Mouse (Mus musculus): Measurements from ENCODE around the gene Ppp1r2. TPM values are rescaled to one million over a fixed set of nuclear protein-coding genes. Genes with fewer than 3 reads are reported as not detected.

Ppp1r2 gene
- polyA plus RNA-seq, 1 experiment from 2014 or later = 96.7 TPM

DNA sequence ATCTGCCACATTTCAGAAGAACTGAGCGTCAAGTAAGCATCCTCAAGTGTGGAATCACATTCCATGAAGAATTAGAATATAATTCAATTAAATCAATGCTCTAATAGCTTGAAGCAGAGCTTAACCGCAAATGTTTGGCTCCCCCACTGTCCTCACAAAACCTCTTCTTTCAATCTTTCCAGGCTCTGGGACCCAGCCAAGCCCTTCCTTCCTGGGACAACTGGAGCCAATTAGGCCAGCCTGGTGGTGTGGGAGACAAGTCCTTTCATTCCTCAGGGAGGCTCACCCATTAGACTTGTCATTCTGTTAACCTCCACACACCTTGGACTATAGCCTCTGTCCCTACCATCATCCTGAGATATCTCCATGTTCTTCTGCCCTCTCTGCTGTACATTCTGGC, 6.9 kb upstream of the Ppp1r2 start:
- WGBS = 94% methylated on average over 2 of the region's 2 CpGs
- Histone ChIP-seq H3K4me3 (no peak overlapping the region), H3K36me3 (no peaks in the 10 kb centered on the region), H3K4me1 (no peaks in the 10 kb centered on the region), H3K27me3 (ENCODE audit: low read depth, poor library complexity, severe bottlenecking) (no peaks in the 10 kb centered on the region), H3K9me3 (replicated peaks) (no peaks in the 10 kb centered on the region), H3K27ac (replicated peaks) (no peak overlapping the region)
- no peak for DNase-seq (ENCODE audit: low spot score)

DNA sequence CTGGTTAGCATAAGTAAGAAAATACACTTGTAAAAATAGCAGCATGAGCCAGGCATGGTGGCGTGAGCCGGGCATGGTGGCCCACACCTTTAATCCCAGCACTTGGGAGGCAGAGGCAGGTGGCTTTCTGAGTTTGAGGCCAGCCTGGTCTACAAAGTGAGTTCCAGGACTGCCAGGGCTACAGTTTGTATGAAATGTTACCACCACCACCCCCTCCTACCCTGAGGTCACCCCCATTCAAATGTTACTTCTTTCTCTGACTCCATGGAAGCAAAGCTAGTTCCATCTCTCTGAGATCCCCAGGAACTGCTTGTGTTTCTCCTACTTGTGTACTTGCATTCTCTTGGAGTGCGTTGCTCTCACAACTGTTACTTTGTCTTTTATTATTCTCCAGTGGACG, 5.1 kb upstream of the Ppp1r2 start:
- no peak for DNase-seq (ENCODE audit: low spot score)
- Histone ChIP-seq H3K9me3 (replicated peaks) (no peaks in the 10 kb centered on the region), H3K4me1 (peaks cover 4% of the 10 kb centered on the region; the same call in 1 of the 2 replicates), H3K27me3 (ENCODE audit: low read depth, poor library complexity, severe bottlenecking) (no peaks in the 10 kb centered on the region), H3K36me3 (no peaks in the 10 kb centered on the region), H3K4me3 (no peak overlapping the region), H3K27ac (replicated peaks) (no peak overlapping the region)
- WGBS = 90% methylated on average over 4 of the region's 4 CpGs

DNA sequence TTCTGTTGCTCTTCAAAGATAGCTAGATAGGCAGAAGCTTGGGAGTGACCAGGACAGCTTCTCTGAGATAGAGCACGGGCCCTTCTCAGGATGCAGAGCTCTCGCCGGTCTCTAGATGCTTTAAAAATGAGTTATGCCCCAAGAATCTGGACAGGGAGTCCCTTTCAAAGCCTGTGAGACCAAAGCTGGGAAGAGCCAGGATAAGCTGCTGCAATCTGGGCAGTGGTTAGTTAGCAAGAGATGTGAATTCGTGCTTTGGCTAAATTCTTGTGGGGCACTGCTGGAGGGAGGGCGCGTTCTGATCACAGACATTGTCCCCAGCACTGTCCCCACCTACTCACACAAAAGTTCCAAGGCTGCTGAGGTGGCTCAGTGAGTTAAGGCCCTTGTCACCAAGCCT, 3.5 kb upstream of the Ppp1r2 start:
- Histone ChIP-seq H3K27ac (replicated peaks) (no peak overlapping the region), H3K27me3 (ENCODE audit: low read depth, poor library complexity, severe bottlenecking) (no peaks in the 10 kb centered on the region), H3K4me3 (no peak overlapping the region), H3K4me1 (peaks cover 10% of the 10 kb centered on the region), H3K36me3 (no peaks in the 10 kb centered on the region), H3K9me3 (replicated peaks) (no peaks in the 10 kb centered on the region)
- WGBS = 77% methylated on average over 6 of the region's 6 CpGs
- DNase-seq (ENCODE audit: low spot score) = no peak

DNA sequence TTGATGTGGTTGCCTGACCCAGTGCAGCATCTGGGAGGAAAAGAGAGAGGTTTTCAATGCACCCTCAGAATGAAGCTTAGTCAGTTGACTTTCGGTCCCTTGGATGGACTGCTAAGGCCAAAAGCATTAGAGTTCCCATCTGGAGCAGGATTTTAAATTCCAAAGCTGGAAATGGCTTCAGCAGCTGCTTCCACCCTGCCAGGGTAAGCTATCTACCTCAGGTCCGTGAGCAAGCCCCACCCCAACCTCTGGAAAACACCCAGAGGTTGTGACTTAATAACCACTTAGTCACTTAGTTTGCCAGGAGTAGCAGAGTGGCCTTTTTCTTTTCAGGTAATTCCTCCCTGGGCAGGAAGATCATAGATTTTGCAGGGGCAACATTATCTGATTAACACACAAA, 3.0 kb upstream of the Ppp1r2 start:
- no peak for DNase-seq (ENCODE audit: low spot score)
- H3K27ac ChIP-seq (replicated peaks) = no peak overlapping the region
- 67% methylated on average over 2 of the region's 2 CpGs for WGBS
- H3K4me1 ChIP-seq = peaks cover 15% of the 10 kb centered on the region
- H3K27me3 ChIP-seq (ENCODE audit: low read depth, poor library complexity, severe bottlenecking) = no peaks in the 10 kb centered on the region
- H3K4me3 ChIP-seq = no peak overlapping the region
- no peaks in the 10 kb centered on the region for H3K36me3 ChIP-seq
- no peaks in the 10 kb centered on the region for H3K9me3 ChIP-seq (replicated peaks)

DNA sequence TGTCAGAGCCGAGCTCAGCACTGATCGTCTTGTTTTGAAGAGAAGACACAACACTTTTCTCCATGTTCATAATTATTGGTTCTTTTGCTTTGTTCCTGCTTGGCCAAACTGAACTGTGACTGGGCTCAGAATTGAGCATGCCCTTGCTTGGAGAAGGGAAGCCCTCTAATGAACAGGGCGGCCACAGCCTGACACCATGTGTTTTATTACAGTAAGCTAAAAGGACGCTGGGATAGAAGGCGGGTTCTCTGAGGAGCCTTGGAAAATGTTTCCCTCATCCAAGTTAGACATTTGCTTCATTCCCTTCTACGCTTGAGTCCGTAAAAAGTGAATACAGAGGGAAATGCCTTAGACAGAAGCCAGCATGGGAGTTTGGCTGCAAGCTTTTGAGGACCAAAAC, 1.9 kb upstream of the Ppp1r2 start:
- no peaks in the 10 kb centered on the region for H3K27me3 ChIP-seq (ENCODE audit: low read depth, poor library complexity, severe bottlenecking)
- 91% methylated on average over 7 of the region's 7 CpGs for WGBS

DNA sequence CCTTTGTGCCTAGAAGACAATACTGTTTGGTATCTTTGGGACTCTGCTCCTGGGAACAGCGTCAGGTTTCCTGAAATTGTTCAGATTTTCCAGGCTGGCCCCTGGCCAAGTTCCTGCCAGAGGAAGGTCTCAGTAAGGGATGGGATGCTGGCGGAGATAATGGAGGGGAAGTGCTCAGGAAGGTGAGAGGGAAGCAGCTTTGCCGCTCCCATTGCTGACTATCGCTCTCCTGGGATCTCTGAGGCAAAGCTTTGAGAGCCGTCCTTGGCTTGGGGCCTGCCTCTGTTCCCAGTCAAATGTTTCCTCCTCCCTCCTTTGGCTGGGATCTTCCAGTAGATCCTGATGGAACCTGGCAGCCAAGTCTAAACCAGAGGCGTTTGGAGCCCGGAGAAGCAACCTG, 1.5 kb upstream of the Ppp1r2 start:
- Histone ChIP-seq H3K9me3 (replicated peaks) (no peaks in the 10 kb centered on the region), H3K4me1 (peaks cover 25% of the 10 kb centered on the region), H3K4me3 (no peak overlapping the region), H3K36me3 (peaks cover 13% of the 10 kb centered on the region), H3K27me3 (ENCODE audit: low read depth, poor library complexity, severe bottlenecking) (no peaks in the 10 kb centered on the region), H3K27ac (replicated peaks) (no peak overlapping the region)
- WGBS = 74% methylated on average over 7 of the region's 7 CpGs
- DNase-seq (ENCODE audit: low spot score) = no peak

More for the DNA sequence above, 1.9 kb upstream of the Ppp1r2 start:
- Histone ChIP-seq H3K9me3 (replicated peaks) (no peaks in the 10 kb centered on the region), H3K4me1 (peaks cover 25% of the 10 kb centered on the region), H3K36me3 (peaks cover 9% of the 10 kb centered on the region), H3K4me3 (no peak overlapping the region), H3K27ac (replicated peaks) (no peak overlapping the region)
- no peak for DNase-seq (ENCODE audit: low spot score)

DNA sequence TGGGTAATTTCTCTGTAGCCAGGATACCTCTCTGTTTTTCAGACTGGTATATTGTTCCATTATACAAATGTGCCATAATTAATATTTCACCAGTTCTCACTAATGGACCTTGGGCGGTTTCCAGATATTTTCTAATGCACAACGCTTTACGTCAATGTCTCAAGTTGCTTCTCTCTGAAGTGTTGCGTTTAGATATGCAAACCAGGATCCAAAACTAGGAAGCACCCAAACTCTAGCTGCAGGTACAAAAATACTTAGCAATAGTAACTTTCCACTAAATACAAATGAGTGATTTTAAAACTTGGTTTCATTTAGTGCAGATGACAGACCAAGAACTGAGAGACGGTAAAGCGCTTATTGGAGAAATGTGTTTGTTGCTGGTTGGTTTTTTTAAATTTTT, 993 bp downstream of the Ppp1r2 start:
- peaks cover 25% of the 10 kb centered on the region for H3K4me1 ChIP-seq
- no peaks in the 10 kb centered on the region for H3K27me3 ChIP-seq (ENCODE audit: low read depth, poor library complexity, severe bottlenecking)
- peak overlapping the region; percentile 97 for H3K27ac ChIP-seq (replicated peaks)
- DNase-seq (ENCODE audit: low spot score) = no peak
- no peaks in the 10 kb centered on the region for H3K9me3 ChIP-seq (replicated peaks)
- WGBS = 15% methylated on average over 6 of the region's 6 CpGs
- H3K36me3 ChIP-seq = peaks cover 25% of the 10 kb centered on the region
- H3K4me3 ChIP-seq = peak overlapping the region; percentile 91

DNA sequence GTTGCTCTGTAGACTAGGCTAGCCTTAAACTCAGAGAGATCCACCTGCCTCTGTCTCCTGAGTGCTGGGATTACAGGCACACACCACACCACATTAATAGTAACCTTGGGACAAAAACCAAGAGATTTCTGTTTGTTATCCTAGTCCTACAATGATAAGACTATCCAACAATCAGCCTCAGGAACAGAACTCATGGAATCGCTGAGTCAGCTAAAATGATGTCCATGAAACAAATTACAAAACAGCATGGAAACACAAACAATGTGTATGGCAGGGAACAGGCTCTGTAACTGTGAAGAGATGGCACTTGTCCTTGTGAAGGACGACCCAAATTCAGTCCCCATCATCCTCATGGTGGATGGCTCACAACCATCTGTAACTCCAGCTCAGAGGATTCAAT, 8.4 kb downstream of the Ppp1r2 start:
- DNase-seq (ENCODE audit: low spot score) = no peak
- no peak overlapping the region for H3K4me3 ChIP-seq
- H3K4me1 ChIP-seq = no peaks in the 10 kb centered on the region
- WGBS = 87% methylated on average over 2 of the region's 2 CpGs
- H3K9me3 ChIP-seq (replicated peaks) = no peaks in the 10 kb centered on the region
- H3K27ac ChIP-seq (replicated peaks) = no peak overlapping the region
- peaks cover 69% of the 10 kb centered on the region for H3K36me3 ChIP-seq
- no peaks in the 10 kb centered on the region for H3K27me3 ChIP-seq (ENCODE audit: low read depth, poor library complexity, severe bottlenecking)

DNA sequence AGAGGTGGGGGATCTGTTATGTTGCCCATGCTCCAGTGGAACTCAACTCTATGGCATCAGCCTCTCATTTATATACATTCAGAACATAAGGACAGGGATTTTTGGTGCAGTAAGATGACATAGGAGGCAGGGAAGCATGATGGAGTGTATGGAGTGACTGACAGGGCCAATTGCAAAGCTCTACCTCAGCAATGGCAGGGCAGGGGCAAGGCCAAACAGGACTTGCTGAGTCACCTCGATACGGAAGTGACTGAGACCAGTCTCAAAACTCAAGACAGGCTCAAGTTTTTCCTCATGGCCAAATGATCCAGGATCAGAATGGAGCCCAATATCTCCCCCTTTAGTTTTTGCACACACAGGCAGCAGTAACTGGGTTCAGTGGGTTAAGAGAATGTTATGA, 18.9 kb downstream of the Ppp1r2 start:
- no peak for DNase-seq (ENCODE audit: low spot score)
- Histone ChIP-seq H3K4me3 (no peak overlapping the region), H3K27ac (replicated peaks) (no peak overlapping the region), H3K4me1 (no peaks in the 10 kb centered on the region), H3K27me3 (ENCODE audit: low read depth, poor library complexity, severe bottlenecking) (no peaks in the 10 kb centered on the region), H3K9me3 (replicated peaks) (no peaks in the 10 kb centered on the region), H3K36me3 (peaks cover 81% of the 10 kb centered on the region)
- WGBS = 87% methylated on average over 2 of the region's 2 CpGs

DNA sequence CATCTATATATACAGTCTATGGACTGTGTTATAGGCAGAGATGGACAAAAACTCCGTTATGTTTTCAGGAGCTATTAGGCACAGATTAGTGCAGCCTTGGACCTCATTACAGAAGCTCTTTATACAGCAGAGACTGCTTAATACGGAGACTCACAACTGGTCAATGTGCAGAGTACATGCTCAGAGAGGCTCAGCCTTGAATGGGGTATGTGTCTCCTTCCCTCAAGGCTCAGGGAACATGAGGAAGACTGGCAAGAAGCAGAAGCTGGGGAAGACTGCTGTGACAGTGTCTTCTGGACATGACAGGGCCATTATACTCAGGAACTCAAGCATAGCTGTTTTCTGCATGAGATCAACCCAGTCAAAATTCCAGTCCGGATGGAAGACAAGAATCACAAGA, 19.4 kb downstream of the Ppp1r2 start:
- no peaks in the 10 kb centered on the region for H3K27me3 ChIP-seq (ENCODE audit: low read depth, poor library complexity, severe bottlenecking)
- H3K9me3 ChIP-seq (replicated peaks) = no peaks in the 10 kb centered on the region
- H3K4me3 ChIP-seq = no peak overlapping the region
- 83% methylated on average over 3 of the region's 3 CpGs for WGBS
- H3K27ac ChIP-seq (replicated peaks) = no peak overlapping the region
- no peaks in the 10 kb centered on the region for H3K4me1 ChIP-seq
- H3K36me3 ChIP-seq = peaks cover 77% of the 10 kb centered on the region
- DNase-seq (ENCODE audit: low spot score) = no peak

DNA sequence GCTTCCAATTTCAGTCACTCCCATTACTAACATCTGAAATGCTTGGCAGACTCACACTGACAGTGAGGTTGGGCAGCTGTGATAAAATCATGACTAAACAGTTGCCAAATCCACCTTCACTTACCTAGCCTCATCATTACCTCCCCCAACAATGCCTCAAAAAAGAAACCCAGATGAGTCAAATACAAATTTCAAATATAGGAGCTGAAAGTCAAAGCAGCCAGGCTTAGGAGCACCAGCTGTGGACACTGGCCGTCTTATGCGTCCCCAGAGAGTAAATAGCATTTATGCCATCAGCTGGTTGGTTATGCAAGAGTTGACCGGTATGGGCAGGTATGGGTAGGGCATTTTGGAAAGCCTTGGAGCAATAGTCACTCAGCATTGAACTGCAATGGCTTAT, 25.7 kb downstream of the Ppp1r2 start:
- WGBS = 85% methylated on average over 3 of the region's 3 CpGs
- DNase-seq (ENCODE audit: low spot score) = no peak
- H3K4me1 ChIP-seq = no peaks in the 10 kb centered on the region
- no peaks in the 10 kb centered on the region for H3K9me3 ChIP-seq (replicated peaks)
- peaks cover 14% of the 10 kb centered on the region for H3K36me3 ChIP-seq
- H3K27me3 ChIP-seq (ENCODE audit: low read depth, poor library complexity, severe bottlenecking) = no peaks in the 10 kb centered on the region
- H3K27ac ChIP-seq (replicated peaks) = no peak overlapping the region
- no peak overlapping the region for H3K4me3 ChIP-seq

DNA sequence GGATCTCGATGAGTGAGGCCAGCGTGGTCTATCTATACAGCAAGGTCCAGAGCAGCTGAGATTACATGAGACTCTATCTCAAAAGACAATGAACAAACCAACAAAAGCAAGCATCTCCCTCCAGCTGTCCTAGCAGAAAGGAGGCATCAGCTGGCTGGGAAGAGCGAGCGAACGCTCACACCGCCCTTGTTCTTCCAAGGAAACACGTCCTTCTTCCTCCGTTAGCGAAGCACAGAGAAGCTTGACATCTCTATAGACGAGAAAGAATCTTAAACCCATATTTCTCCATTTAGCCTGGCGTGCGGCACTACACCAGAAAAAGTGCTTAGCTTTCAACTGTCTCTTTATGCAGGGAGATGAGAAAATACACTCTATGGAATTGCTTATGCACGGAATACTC, 26.4 kb downstream of the Ppp1r2 start:
- no peaks in the 10 kb centered on the region for H3K27me3 ChIP-seq (ENCODE audit: low read depth, poor library complexity, severe bottlenecking)
- 90% methylated on average over 13 of the region's 13 CpGs for WGBS
- H3K4me1 ChIP-seq = no peaks in the 10 kb centered on the region
- H3K9me3 ChIP-seq (replicated peaks) = no peaks in the 10 kb centered on the region
- H3K27ac ChIP-seq (replicated peaks) = no peak overlapping the region
- H3K36me3 ChIP-seq = peaks cover 12% of the 10 kb centered on the region
- H3K4me3 ChIP-seq = no peak overlapping the region
- DNase-seq (ENCODE audit: low spot score) = no peak

DNA sequence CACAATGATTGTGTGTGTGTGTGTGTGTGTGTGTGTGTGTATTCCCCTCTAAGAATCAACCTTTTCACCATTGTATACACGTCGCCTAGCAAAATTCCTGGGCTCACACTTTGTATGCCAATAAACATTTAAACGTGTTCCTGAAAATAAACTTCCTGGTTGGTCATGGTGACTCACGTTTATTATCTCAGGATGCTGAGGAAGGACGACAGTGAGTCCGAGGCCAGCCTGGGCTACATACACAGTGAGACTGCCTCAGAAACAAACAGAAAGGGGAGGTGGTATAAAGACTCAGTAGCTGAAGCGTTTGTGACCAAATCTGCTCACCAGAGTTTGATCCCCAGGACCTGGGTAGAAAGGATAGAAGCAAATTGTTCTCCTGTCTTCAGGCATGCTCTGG, 27.6 kb downstream of the Ppp1r2 start:
- DNase-seq (ENCODE audit: low spot score) = no peak
- Histone ChIP-seq H3K9me3 (replicated peaks) (no peaks in the 10 kb centered on the region), H3K4me1 (no peaks in the 10 kb centered on the region), H3K4me3 (no peak overlapping the region), H3K27me3 (ENCODE audit: low read depth, poor library complexity, severe bottlenecking) (no peaks in the 10 kb centered on the region), H3K36me3 (peaks cover 7% of the 10 kb centered on the region), H3K27ac (replicated peaks) (no peak overlapping the region)
- 88% methylated on average over 7 of the region's 7 CpGs for WGBS

DNA sequence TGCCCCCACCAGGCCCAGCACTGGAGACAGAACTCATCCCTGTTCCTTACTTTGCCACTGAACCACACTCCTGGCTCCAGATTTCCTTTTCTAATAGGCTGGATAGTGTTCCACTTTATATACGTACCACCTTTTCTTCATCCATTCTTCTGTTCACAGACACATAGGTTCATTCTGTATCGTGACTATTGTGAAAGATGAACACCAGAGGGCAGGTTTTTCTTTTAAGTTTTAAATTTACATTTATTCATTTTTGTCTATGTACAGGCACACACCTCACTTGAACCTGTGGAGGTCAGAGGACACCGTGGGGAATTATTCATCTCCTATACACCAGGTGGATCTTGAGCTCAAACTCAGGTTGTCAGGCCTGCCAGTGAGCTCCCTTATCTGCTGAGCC, 31.0 kb downstream of the Ppp1r2 start:
- Histone ChIP-seq H3K27ac (replicated peaks) (no peak overlapping the region), H3K9me3 (replicated peaks) (no peaks in the 10 kb centered on the region), H3K27me3 (ENCODE audit: low read depth, poor library complexity, severe bottlenecking) (no peaks in the 10 kb centered on the region), H3K4me3 (no peak overlapping the region), H3K36me3 (no peaks in the 10 kb centered on the region), H3K4me1 (no peaks in the 10 kb centered on the region)
- no peak for DNase-seq (ENCODE audit: low spot score)
- WGBS = 90% methylated on average over 3 of the region's 3 CpGs
